Mouse (Mus musculus): ENCODE measurements at regions not wholly inside any gene's neighbourhood (a gene's known extent, or its start where the extent isn't known, plus 50 kb on each side); places are given as distances from the start of the nearest gene placed in this dataset.

DNA sequence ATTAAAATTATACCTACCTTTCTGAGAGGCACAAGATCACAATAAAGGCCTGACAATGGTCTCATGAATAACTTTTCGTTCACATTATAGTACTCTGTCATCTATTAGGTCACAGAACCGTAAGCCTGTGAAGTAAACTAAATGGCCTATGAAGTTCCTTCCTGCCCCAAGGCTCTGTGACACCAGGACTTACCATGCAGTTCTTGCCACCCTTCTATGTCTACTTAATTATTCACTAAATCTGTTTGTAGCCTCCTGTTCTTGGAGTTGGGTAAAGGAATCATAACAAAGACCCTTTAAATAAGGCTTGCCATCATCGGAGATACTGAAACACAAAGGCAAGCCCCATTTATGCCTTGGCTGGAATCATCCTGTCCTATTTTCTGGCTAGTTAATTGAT, 408.3 kb downstream of the Cmpk2 start:
- Histone ChIP-seq H3K36me3 (ENCODE audit: control insufficient read depth, insufficient read depth, low read length) (no peaks in the 10 kb centered on the region), H3K27ac (ENCODE audit: low read depth, low read length) (peak overlapping the region; percentile 67), H3K4me2 (ENCODE audit: low read depth, low read length, severe bottlenecking) (no peak overlapping the region), H3K4me1 (replicated peaks; ENCODE audit: control insufficient read depth, insufficient read depth, low read length) (peaks cover 8% of the 10 kb centered on the region; the same call in 1 of the 2 replicates), H3K9ac (ENCODE audit: low read length) (no peak overlapping the region), H3K27me3 (ENCODE audit: control insufficient read depth, insufficient read depth, low read length) (no peaks in the 10 kb centered on the region), H3K4me3 (ENCODE audit: low read depth, low read length) (no peak overlapping the region), H3K9me3 (ENCODE audit: control insufficient read depth, low read length) (no peaks in the 10 kb centered on the region)
- DNase-seq (ENCODE audit: low spot score) = no peak
- ATAC-seq (replicated peaks; ENCODE audit: low FRiP score) = peak; percentile 5; the same call in 1 of the 2 replicates
- 56% methylated on average over 3 of the region's 3 CpGs for WGBS

- Histone ChIP-seq H3K9me3 (ENCODE audit: control insufficient read depth, low read length) (no peaks in the 10 kb centered on the region), H3K4me2 (ENCODE audit: low read depth, low read length, severe bottlenecking) (no peak overlapping the region), H3K27me3 (ENCODE audit: control insufficient read depth, insufficient read depth, low read length) (no peaks in the 10 kb centered on the region), H3K9ac (ENCODE audit: low read length) (no peak overlapping the region), H3K36me3 (ENCODE audit: control insufficient read depth, insufficient read depth, low read length) (no peaks in the 10 kb centered on the region), H3K4me1 (replicated peaks; ENCODE audit: control insufficient read depth, insufficient read depth, low read length) (peaks cover 3% of the 10 kb centered on the region; the same call in 1 of the 2 replicates), H3K4me3 (ENCODE audit: low read depth, low read length) (no peak overlapping the region), H3K27ac (ENCODE audit: low read depth, low read length) (no peak overlapping the region)
- 29% methylated on average over 3 of the region's 3 CpGs for WGBS
- ATAC-seq (replicated peaks; ENCODE audit: low FRiP score) (no peak), DNase-seq (ENCODE audit: low spot score) (no peak)
Measured at GRCm38 (mm10) chr12:26872466-26872865, 403.5 kb downstream of the Cmpk2 start.

DNA sequence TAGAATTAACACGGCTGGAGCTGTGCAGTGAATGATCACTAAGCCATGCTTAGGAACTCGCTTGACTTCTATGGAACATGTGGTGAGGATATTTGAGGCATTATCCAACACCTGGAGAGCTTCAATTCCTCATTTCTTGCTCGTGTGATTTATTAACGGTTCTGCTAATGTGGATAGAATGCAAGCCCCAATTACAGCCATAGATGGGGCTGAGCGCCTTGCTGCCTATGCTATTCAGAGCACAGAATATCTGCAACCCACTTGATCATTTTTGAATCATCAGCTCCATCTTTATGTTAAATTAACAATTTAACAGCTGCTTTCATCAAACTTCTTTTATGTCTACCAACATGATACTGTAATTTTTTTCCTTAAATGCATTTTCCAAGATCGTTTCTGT, 398.7 kb downstream of the Cmpk2 start:
- Histone ChIP-seq H3K27ac (ENCODE audit: low read depth, low read length) (no peak overlapping the region), H3K27me3 (ENCODE audit: control insufficient read depth, insufficient read depth, low read length) (no peaks in the 10 kb centered on the region), H3K4me2 (ENCODE audit: low read depth, low read length, severe bottlenecking) (no peak overlapping the region), H3K9ac (ENCODE audit: low read length) (no peak overlapping the region), H3K36me3 (ENCODE audit: control insufficient read depth, insufficient read depth, low read length) (no peaks in the 10 kb centered on the region), H3K4me3 (ENCODE audit: low read depth, low read length) (no peak overlapping the region), H3K4me1 (replicated peaks; ENCODE audit: control insufficient read depth, insufficient read depth, low read length) (no peaks in the 10 kb centered on the region; the same call in 1 of the 2 replicates), H3K9me3 (ENCODE audit: control insufficient read depth, low read length) (no peaks in the 10 kb centered on the region)
- 83% methylated on average over 6 of the region's 6 CpGs for WGBS
- DNase-seq (ENCODE audit: low spot score) (no peak), ATAC-seq (replicated peaks; ENCODE audit: low FRiP score) (no peak)

DNA sequence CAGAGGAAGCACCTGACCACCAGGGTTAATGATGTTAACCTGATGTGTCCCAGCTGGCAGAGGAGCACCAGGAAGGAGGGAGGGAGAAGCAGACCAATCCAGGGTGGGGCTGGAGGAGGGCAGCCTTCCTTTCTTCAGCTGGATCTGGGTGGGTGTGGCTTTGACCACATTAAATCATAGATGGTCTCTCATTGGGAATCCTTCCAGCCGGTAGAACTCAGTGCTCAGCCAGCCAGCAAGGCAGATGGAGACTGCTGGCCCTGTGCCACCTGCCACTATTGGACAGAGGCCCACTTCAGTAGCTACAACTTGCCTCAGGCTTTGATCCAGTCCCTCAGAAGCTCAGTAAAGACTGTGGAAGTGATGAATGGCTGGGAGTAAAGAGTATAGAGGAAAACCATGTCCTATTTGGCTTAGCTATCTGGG, 386.1 kb downstream of the Cmpk2 start:
- Histone ChIP-seq H3K27ac (ENCODE audit: low read depth, low read length) (no peak overlapping the region), H3K4me1 (replicated peaks; ENCODE audit: control insufficient read depth, insufficient read depth, low read length) (no peaks in the 10 kb centered on the region), H3K9ac (ENCODE audit: low read length) (no peak overlapping the region), H3K27me3 (ENCODE audit: control insufficient read depth, insufficient read depth, low read length) (no peaks in the 10 kb centered on the region), H3K4me2 (ENCODE audit: low read depth, low read length, severe bottlenecking) (no peak overlapping the region), H3K4me3 (ENCODE audit: low read depth, low read length) (no peak overlapping the region), H3K36me3 (ENCODE audit: control insufficient read depth, insufficient read depth, low read length) (no peaks in the 10 kb centered on the region), H3K9me3 (ENCODE audit: control insufficient read depth, low read length) (no peaks in the 10 kb centered on the region; the same call in 1 of the 2 replicates)
- no peak for ATAC-seq (replicated peaks; ENCODE audit: low FRiP score)
- 59% methylated on average over 1 of the region's 1 CpGs for WGBS
- no peak for DNase-seq (ENCODE audit: low spot score)

DNA sequence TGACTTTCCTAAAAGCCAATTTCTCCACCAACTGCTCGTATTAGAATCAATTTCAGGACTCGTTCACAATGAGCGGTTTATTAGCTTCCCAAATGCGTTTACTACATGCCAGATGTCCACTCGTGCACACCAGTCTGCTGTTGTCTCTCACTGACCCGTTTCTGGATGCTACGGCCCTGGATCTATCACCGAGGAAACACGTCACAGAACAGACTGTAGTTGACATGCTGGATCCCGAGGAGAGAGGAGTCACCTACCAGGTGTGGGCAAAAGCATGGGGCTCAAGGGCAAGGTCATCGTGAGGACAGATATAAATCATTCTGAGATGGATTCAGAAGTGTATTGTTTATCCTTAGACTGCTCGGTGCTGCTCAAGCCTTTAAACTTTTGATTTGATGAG, 375.9 kb downstream of the Cmpk2 start:
- Histone ChIP-seq H3K4me3 (ENCODE audit: low read depth, low read length) (no peak overlapping the region), H3K27ac (ENCODE audit: low read depth, low read length) (no peak overlapping the region), H3K36me3 (ENCODE audit: control insufficient read depth, insufficient read depth, low read length) (no peaks in the 10 kb centered on the region), H3K27me3 (ENCODE audit: control insufficient read depth, insufficient read depth, low read length) (no peaks in the 10 kb centered on the region), H3K4me1 (replicated peaks; ENCODE audit: control insufficient read depth, insufficient read depth, low read length) (no peaks in the 10 kb centered on the region), H3K4me2 (ENCODE audit: low read depth, low read length, severe bottlenecking) (no peak overlapping the region), H3K9ac (ENCODE audit: low read length) (no peak overlapping the region), H3K9me3 (ENCODE audit: control insufficient read depth, low read length) (no peaks in the 10 kb centered on the region)
- WGBS = 83% methylated on average over 12 of the region's 12 CpGs
- DNase-seq (ENCODE audit: low spot score) (no peak), ATAC-seq (replicated peaks; ENCODE audit: low FRiP score) (no peak)

GRCm38 (mm10) chr12:26842696-26843095, 373.7 kb downstream of the Cmpk2 start:
- Histone ChIP-seq H3K27ac (ENCODE audit: low read depth, low read length) (no peak overlapping the region), H3K4me3 (ENCODE audit: low read depth, low read length) (no peak overlapping the region), H3K4me1 (replicated peaks; ENCODE audit: control insufficient read depth, insufficient read depth, low read length) (no peaks in the 10 kb centered on the region), H3K9ac (ENCODE audit: low read length) (no peak overlapping the region), H3K36me3 (ENCODE audit: control insufficient read depth, insufficient read depth, low read length) (no peaks in the 10 kb centered on the region), H3K9me3 (ENCODE audit: control insufficient read depth, low read length) (no peaks in the 10 kb centered on the region), H3K27me3 (ENCODE audit: control insufficient read depth, insufficient read depth, low read length) (no peaks in the 10 kb centered on the region), H3K4me2 (ENCODE audit: low read depth, low read length, severe bottlenecking) (no peak overlapping the region)
- ATAC-seq (replicated peaks; ENCODE audit: low FRiP score) (no peak), DNase-seq (ENCODE audit: low spot score) (no peak)
- 36% methylated on average over 5 of the region's 5 CpGs for WGBS

- ATAC-seq (replicated peaks; ENCODE audit: low FRiP score) = peak; percentile 87
- no peak overlapping the region for H3K9ac ChIP-seq (ENCODE audit: low read length)
- WGBS = 55% methylated on average over 3 of the region's 3 CpGs
- DNase-seq (ENCODE audit: low spot score) = no peak
- H3K4me3 ChIP-seq (ENCODE audit: low read depth, low read length) = no peak overlapping the region
- no peak overlapping the region for H3K4me2 ChIP-seq (ENCODE audit: low read depth, low read length, severe bottlenecking)
- H3K27ac ChIP-seq (ENCODE audit: low read depth, low read length) = peak overlapping the region; percentile 68
- peaks cover 8% of the 10 kb centered on the region for H3K4me1 ChIP-seq (replicated peaks; ENCODE audit: control insufficient read depth, insufficient read depth, low read length)
- no peaks in the 10 kb centered on the region for H3K27me3 ChIP-seq (ENCODE audit: control insufficient read depth, insufficient read depth, low read length)
- H3K36me3 ChIP-seq (ENCODE audit: control insufficient read depth, insufficient read depth, low read length) = no peaks in the 10 kb centered on the region
- no peaks in the 10 kb centered on the region for H3K9me3 ChIP-seq (ENCODE audit: control insufficient read depth, low read length)
Measured at GRCm38 (mm10) chr12:26821257-26821968, 352.4 kb downstream of the Cmpk2 start.

- H3K27me3 ChIP-seq (ENCODE audit: control insufficient read depth, insufficient read depth, low read length) = no peaks in the 10 kb centered on the region
- no peak overlapping the region for H3K27ac ChIP-seq (ENCODE audit: low read depth, low read length)
- no peak overlapping the region for H3K9ac ChIP-seq (ENCODE audit: low read length)
- no peak overlapping the region for H3K4me2 ChIP-seq (ENCODE audit: low read depth, low read length, severe bottlenecking)
- no peaks in the 10 kb centered on the region for H3K36me3 ChIP-seq (ENCODE audit: control insufficient read depth, insufficient read depth, low read length)
- WGBS = 83% methylated on average over 3 of the region's 3 CpGs
- no peaks in the 10 kb centered on the region for H3K9me3 ChIP-seq (ENCODE audit: control insufficient read depth, low read length)
- DNase-seq (ENCODE audit: low spot score) = no peak
- ATAC-seq (replicated peaks; ENCODE audit: low FRiP score) = no peak
- no peak overlapping the region for H3K4me3 ChIP-seq (ENCODE audit: low read depth, low read length)
- peaks cover 8% of the 10 kb centered on the region for H3K4me1 ChIP-seq (replicated peaks; ENCODE audit: control insufficient read depth, insufficient read depth, low read length)
Measured at GRCm38 (mm10) chr12:26817866-26818265, 348.9 kb downstream of the Cmpk2 start.

DNA sequence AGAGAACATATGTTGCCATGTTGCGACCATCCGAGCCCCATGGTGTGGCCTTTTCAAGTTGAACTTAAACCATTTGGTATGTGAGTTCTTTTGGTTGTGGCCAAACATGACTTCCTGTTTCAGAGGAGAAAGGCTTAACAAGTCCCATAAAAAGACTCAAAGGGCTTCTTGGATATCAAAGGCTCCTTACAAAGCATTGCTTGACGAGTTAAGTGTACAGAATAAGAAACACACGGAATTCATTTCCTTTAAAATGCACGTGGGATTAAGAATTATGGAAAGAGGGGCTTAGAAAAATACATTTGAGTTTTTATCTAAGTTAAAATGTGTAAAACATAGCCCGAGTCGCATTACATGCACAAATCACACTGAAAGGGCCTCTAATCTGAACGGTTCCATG, 346.8 kb downstream of the Cmpk2 start:
- Histone ChIP-seq H3K4me2 (ENCODE audit: low read depth, low read length, severe bottlenecking) (no peak overlapping the region), H3K4me1 (replicated peaks; ENCODE audit: control insufficient read depth, insufficient read depth, low read length) (no peaks in the 10 kb centered on the region; the same call in 1 of the 2 replicates), H3K27ac (ENCODE audit: low read depth, low read length) (no peak overlapping the region), H3K9me3 (ENCODE audit: control insufficient read depth, low read length) (no peaks in the 10 kb centered on the region), H3K9ac (ENCODE audit: low read length) (no peak overlapping the region), H3K27me3 (ENCODE audit: control insufficient read depth, insufficient read depth, low read length) (no peaks in the 10 kb centered on the region), H3K36me3 (ENCODE audit: control insufficient read depth, insufficient read depth, low read length) (no peaks in the 10 kb centered on the region), H3K4me3 (ENCODE audit: low read depth, low read length) (no peak overlapping the region)
- DNase-seq (ENCODE audit: low spot score) = no peak
- ATAC-seq (replicated peaks; ENCODE audit: low FRiP score) = no peak
- 67% methylated on average over 8 of the region's 8 CpGs for WGBS

All from forebrain, embryonic 11.5 days (tissue).